Mouse (Mus musculus) hindbrain, embryonic 10.5 days (tissue): ENCODE measurements around the gene Syce1l. TPM values are rescaled to one million over a fixed set of nuclear protein-coding genes. Genes with fewer than 3 reads are reported as not detected.

Source experiments
- DNase-seq: peaks from one replicate; pipeline ENCODE4 v3.0.0-alpha.2; 2017; ENCODE audit warnings: low spot score
- H3K27ac ChIP-seq: fragments of 300-500 bp; sonication (generic); 2 replicates; pipeline ENCODE4 v1.5.1; 2016; ENCODE audit warnings: mild to moderate bottlenecking, moderate library complexity
- H3K27me3 ChIP-seq: fragments of 300-500 bp; sonication (generic); 2 replicates; pipeline ENCODE4 v1.6.1; 2016; ENCODE audit warnings: mild to moderate bottlenecking; ENCODE audit not compliant: poor library complexity, insufficient read depth, severe bottlenecking
- H3K36me3 ChIP-seq: fragments of 300-500 bp; sonication (generic); 2 replicates; pipeline ENCODE4 v1.6.1; 2016; ENCODE audit warnings: mild to moderate bottlenecking, moderate library complexity
- H3K4me1 ChIP-seq: fragments of 300-500 bp; sonication (generic); replicated peaks from 2 replicates; pipeline ENCODE4 v1.6.1; 2016; ENCODE audit warnings: mild to moderate bottlenecking
- H3K4me3 ChIP-seq: fragments of 300-500 bp; sonication (generic); 2 replicates; pipeline ENCODE4 v1.5.1; 2016; ENCODE audit warnings: mild to moderate bottlenecking, moderate library complexity
- H3K9me3 ChIP-seq: fragments of 300-500 bp; sonication (generic); 2 replicates; pipeline ENCODE4 v1.6.1; 2016; ENCODE audit warnings: mild to moderate bottlenecking, moderate library complexity
- WGBS: fragments of 180-500 bp; shearing (Covaris S2); methylation state at CpG from one replicate; pipeline ENCODE4 v1.1.7; 2016; 5-methylcytosine and 5-hydroxymethylcytosine counted together
- polyA plus RNA-seq: library from polyadenylated mRNA; unstranded; fragments of >200 nt; fragmentation: Nextera tagmentation; extraction: Ambion mirVana; gene quantifications from 2 replicates; pipeline ENCODE4 v1.2.1, GENCODE M21; 2016

Gene Syce1l
- polyA plus RNA-seq, 1 experiment from 2014 or later, result not detected

GRCm38 (mm10) chr8:113656154-113656553 is 13.1 kb downstream of the Syce1l start:
- Histone ChIP-seq H3K9me3 (no peaks in the 10 kb centered on the region), H3K36me3 (no peaks in the 10 kb centered on the region), H3K4me3 (no peak overlapping the region), H3K27me3 (no peaks in the 10 kb centered on the region), H3K4me1 (no peaks in the 10 kb centered on the region), H3K27ac (no peak overlapping the region)
- whole genome bisulfite sequencing, result 94% methylated on average over 5 of the region's 5 CpGs
- no peak for DNase-seq

- no peak for DNase-seq
- Histone ChIP-seq H3K9me3 (no peaks in the 10 kb centered on the region), H3K4me3 (no peak overlapping the region), H3K4me1 (no peaks in the 10 kb centered on the region), H3K27me3 (no peaks in the 10 kb centered on the region), H3K27ac (no peak overlapping the region), H3K36me3 (no peaks in the 10 kb centered on the region)
- 81% methylated on average over 11 of the region's 11 CpGs for WGBS
Measured at GRCm38 (mm10) chr8:113656681-113657298, 13.8 kb downstream of the Syce1l start.

- H3K27ac ChIP-seq, result no peak overlapping the region
- 83% methylated on average over 1 of the region's 1 CpGs for WGBS
- H3K4me3 ChIP-seq, result no peak overlapping the region
Measured at GRCm38 (mm10) chr8:113660128-113660527, 17.1 kb downstream of the Syce1l start.

GRCm38 (mm10) chr8:113664544-113664943 is 21.5 kb downstream of the Syce1l start:
- peak; percentile 84 for DNase-seq
- peaks cover 7% of the 10 kb centered on the region for H3K4me1 ChIP-seq
- no peak overlapping the region for H3K27ac ChIP-seq
- H3K9me3 ChIP-seq, result no peaks in the 10 kb centered on the region
- WGBS, result 12% methylated on average over 2 of the region's 2 CpGs
- no peaks in the 10 kb centered on the region for H3K27me3 ChIP-seq
- no peaks in the 10 kb centered on the region for H3K36me3 ChIP-seq
- H3K4me3 ChIP-seq, result no peak overlapping the region

More at GRCm38 (mm10) chr8:113660128-113660527, 17.1 kb downstream of the Syce1l start:
- no peak for DNase-seq
- Histone ChIP-seq H3K9me3 (no peaks in the 10 kb centered on the region), H3K4me1 (peaks cover 6% of the 10 kb centered on the region; the same call in 1 of the 2 replicates), H3K36me3 (no peaks in the 10 kb centered on the region), H3K27me3 (no peaks in the 10 kb centered on the region)

- Histone ChIP-seq H3K9me3 (no peaks in the 10 kb centered on the region), H3K27ac (no peak overlapping the region), H3K36me3 (no peaks in the 10 kb centered on the region), H3K4me3 (no peak overlapping the region), H3K4me1 (peaks cover 7% of the 10 kb centered on the region), H3K27me3 (no peaks in the 10 kb centered on the region)
- 63% methylated on average over 4 of the region's 4 CpGs for WGBS
- no peak for DNase-seq
Measured at GRCm38 (mm10) chr8:113665036-113665435, 22.0 kb downstream of the Syce1l start.

GRCm38 (mm10) chr8:113665951-113666350 is 22.9 kb downstream of the Syce1l start:
- DNase-seq, result no peak
- Histone ChIP-seq H3K4me3 (no peak overlapping the region), H3K36me3 (no peaks in the 10 kb centered on the region), H3K4me1 (peaks cover 7% of the 10 kb centered on the region), H3K9me3 (no peaks in the 10 kb centered on the region), H3K27me3 (no peaks in the 10 kb centered on the region), H3K27ac (no peak overlapping the region)
- 73% methylated on average over 8 of the region's 8 CpGs for WGBS

- WGBS, result 80% methylated on average over 16 of the region's 16 CpGs
Measured at GRCm38 (mm10) chr8:113666714-113667432, 23.9 kb downstream of the Syce1l start.

GRCm38 (mm10) chr8:113669924-113670323 is 26.9 kb downstream of the Syce1l start:
- H3K27me3 ChIP-seq, result no peaks in the 10 kb centered on the region
- no peak overlapping the region for H3K27ac ChIP-seq
- no peaks in the 10 kb centered on the region for H3K36me3 ChIP-seq
- H3K4me1 ChIP-seq, result peaks cover 3% of the 10 kb centered on the region
- DNase-seq, result no peak
- 92% methylated on average over 10 of the region's 10 CpGs for WGBS
- H3K4me3 ChIP-seq, result no peak overlapping the region
- H3K9me3 ChIP-seq, result no peaks in the 10 kb centered on the region

More at GRCm38 (mm10) chr8:113666714-113667432, 23.9 kb downstream of the Syce1l start:
- peaks cover 7% of the 10 kb centered on the region for H3K4me1 ChIP-seq
- no peaks in the 10 kb centered on the region for H3K9me3 ChIP-seq
- H3K4me3 ChIP-seq, result no peak overlapping the region
- H3K27me3 ChIP-seq, result no peaks in the 10 kb centered on the region
- H3K27ac ChIP-seq, result no peak overlapping the region
- no peak for DNase-seq
- H3K36me3 ChIP-seq, result no peaks in the 10 kb centered on the region

GRCm38 (mm10) chr8:113672599-113673255 is 29.7 kb downstream of the Syce1l start:
- H3K4me3 ChIP-seq, result no peak overlapping the region
- no peak for DNase-seq
- H3K36me3 ChIP-seq, result no peaks in the 10 kb centered on the region
- H3K27ac ChIP-seq, result no peak overlapping the region
- no peaks in the 10 kb centered on the region for H3K9me3 ChIP-seq
- no peaks in the 10 kb centered on the region for H3K4me1 ChIP-seq
- 89% methylated on average over 11 of the region's 11 CpGs for WGBS
- H3K27me3 ChIP-seq, result no peaks in the 10 kb centered on the region

GRCm38 (mm10) chr8:113673300-113673699 is 30.3 kb downstream of the Syce1l start:
- Histone ChIP-seq H3K27ac (no peak overlapping the region), H3K36me3 (no peaks in the 10 kb centered on the region), H3K4me3 (no peak overlapping the region), H3K27me3 (no peaks in the 10 kb centered on the region), H3K4me1 (no peaks in the 10 kb centered on the region), H3K9me3 (no peaks in the 10 kb centered on the region)
- WGBS, result 62% methylated on average over 3 of the region's 3 CpGs
- DNase-seq, result no peak

- Histone ChIP-seq H3K4me3 (no peak overlapping the region), H3K27me3 (no peaks in the 10 kb centered on the region), H3K4me1 (no peaks in the 10 kb centered on the region), H3K27ac (no peak overlapping the region), H3K9me3 (no peaks in the 10 kb centered on the region), H3K36me3 (no peaks in the 10 kb centered on the region)
- 89% methylated on average over 3 of the region's 3 CpGs for whole genome bisulfite sequencing
- DNase-seq, result no peak
Measured at GRCm38 (mm10) chr8:113674611-113675010, 31.6 kb downstream of the Syce1l start.

- no peak for DNase-seq
- H3K36me3 ChIP-seq, result no peaks in the 10 kb centered on the region
- H3K27me3 ChIP-seq, result no peaks in the 10 kb centered on the region
- H3K4me1 ChIP-seq, result no peaks in the 10 kb centered on the region
- H3K9me3 ChIP-seq, result no peaks in the 10 kb centered on the region
- WGBS, result 82% methylated on average over 2 of the region's 2 CpGs
- no peak overlapping the region for H3K27ac ChIP-seq
- no peak overlapping the region for H3K4me3 ChIP-seq
Measured at GRCm38 (mm10) chr8:113675281-113675680, 32.3 kb downstream of the Syce1l start.

GRCm38 (mm10) chr8:113676811-113677210 is 33.8 kb downstream of the Syce1l start:
- no peak overlapping the region for H3K4me3 ChIP-seq
- no peaks in the 10 kb centered on the region for H3K27me3 ChIP-seq
- no peak overlapping the region for H3K27ac ChIP-seq
- H3K36me3 ChIP-seq, result no peaks in the 10 kb centered on the region
- WGBS, result 89% methylated on average over 1 of the region's 1 CpGs
- DNase-seq, result no peak
- H3K9me3 ChIP-seq, result no peaks in the 10 kb centered on the region
- H3K4me1 ChIP-seq, result no peaks in the 10 kb centered on the region
